Mouse (Mus musculus) urinary bladder, postnatal 36 days (tissue): ENCODE data around the gene Gucy2d.

ENCODE experiments used
- DNase-seq, 2 experiments: peaks; one replicate each; pipeline ENCODE4 v3.0.0; 2022; ENCODE audit warnings: low spot score in 2 of 2, mixed read lengths in 1 of 2

The Gucy2d gene

DNA sequence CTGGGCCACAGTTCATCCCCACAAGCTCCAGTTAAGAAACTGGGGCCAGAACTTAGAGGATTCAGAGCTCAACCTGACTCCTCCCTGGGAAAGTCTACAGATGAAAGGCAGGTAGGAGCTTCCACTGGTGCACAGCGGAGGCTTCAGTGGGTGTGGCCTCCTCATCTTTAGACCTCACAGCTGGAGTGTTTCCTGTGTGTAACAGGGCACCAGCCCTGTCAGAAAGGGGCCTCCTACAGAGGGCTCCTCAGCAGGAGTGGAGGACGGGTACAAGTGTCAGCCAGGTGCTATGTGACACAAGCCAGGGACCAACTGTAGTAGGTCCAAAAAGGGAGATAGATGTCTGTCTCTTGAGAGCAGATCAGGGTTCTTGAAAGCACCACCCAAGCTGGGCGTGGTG, 73.0 kb downstream of the Gucy2d start:
- no peak for DNase-seq

GRCm38 (mm10) chr7:98522576-98522975, 82.4 kb downstream of the Gucy2d start:
- DNase-seq = peak in 1 of 2 experiments; percentile 56

- DNase-seq = no peak
These were observed 83.0 kb downstream of the Gucy2d start for GRCm38 (mm10) chr7:98523070-98523812.

- DNase-seq = no peak
These were observed 83.7 kb downstream of the Gucy2d start for GRCm38 (mm10) chr7:98523813-98524361.

DNA sequence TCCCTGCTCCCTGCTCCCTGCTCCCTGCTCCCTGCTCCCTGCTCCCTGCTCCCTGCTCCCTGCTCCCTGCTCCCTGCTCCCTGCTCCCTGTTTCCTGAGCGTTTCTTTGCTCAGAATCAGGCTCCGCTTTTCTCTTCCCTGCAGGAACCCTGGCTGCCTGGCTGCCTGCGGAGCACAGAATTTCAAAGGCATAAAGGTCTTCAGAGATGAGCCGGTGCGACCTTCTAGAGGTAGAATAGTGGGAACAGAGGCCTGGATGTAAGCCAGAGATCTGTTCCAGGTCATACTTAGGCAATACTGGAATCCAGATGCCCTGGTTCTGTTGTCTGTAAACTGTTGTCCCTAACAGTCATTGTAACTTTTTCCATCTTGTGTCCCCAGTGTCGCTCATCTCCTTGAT, 84.2 kb downstream of the Gucy2d start:
- no peak for DNase-seq

DNA sequence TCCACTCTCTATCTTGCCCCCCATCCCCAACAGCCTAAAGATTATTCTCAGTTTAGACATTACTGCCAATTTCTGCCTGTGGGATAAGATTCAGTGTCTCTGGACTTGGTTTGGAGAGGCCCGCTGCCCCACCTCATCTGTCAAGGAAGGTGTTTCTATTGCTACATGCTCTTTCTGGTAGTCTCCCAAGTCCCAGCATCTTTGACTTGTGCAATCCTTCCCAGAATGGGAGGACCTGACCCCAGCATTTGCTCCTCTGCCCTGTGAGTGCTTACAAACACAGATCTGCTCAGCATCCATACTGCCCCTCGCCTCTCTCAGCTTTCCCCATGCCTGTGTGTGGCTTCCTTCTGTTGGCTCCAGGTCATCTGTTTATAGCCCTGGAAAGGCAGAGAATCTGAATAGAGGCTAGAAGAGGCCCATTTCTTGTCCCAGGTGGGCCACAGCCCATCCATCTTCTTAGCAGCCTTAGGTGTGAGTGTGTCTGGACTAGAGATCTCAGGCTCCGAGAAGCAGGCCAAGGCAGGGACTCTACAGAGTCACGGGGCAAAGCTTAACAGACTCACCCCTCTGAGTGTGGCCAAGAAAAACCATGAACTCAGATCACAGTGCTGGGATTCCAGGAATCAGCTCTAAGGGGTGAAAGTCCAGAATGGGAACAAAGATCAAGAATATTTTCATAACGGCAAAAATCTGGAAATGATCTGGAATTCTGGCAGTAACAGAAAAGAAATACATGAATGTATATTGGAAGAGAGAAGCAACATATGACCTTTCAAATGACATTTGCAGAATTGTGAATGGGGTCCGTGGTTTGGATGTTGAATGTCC, 84.9 kb downstream of the Gucy2d start:
- no peak for DNase-seq
